Mouse (Mus musculus) liver, embryonic 13.5 days (tissue): ENCODE results near the gene Kcnj10. TPM values are rescaled to one million over a fixed set of nuclear protein-coding genes. Genes with fewer than 3 reads are reported as not detected.

Experiments
- ATAC-seq: fragments of 200-750 bp; cut with Nextera tagmentation; 2 replicates; pipeline ENCODE4 v1.8.0; 2017; ENCODE audit warnings: low read depth, mild to moderate bottlenecking, moderate number of reproducible peaks, moderate library complexity
- DNase-seq: peaks from one replicate; pipeline ENCODE4 v3.0.0; 2022
- H3K27ac ChIP-seq: fragments of 300-500 bp; sonication (generic); 2 replicates; pipeline ENCODE4 v1.5.1; 2015; ENCODE audit warnings: moderate library complexity, mild to moderate bottlenecking, inconsistent platforms
- H3K27me3 ChIP-seq: fragments of 300-500 bp; sonication (generic); 2 replicates; pipeline ENCODE4 v1.6.1; 2015; ENCODE audit warnings: mild to moderate bottlenecking, inconsistent platforms
- H3K36me3 ChIP-seq: fragments of 300-500 bp; sonication (generic); 2 replicates; pipeline ENCODE4 v1.6.1; 2015; ENCODE audit warnings: mild to moderate bottlenecking, inconsistent platforms
- H3K4me1 ChIP-seq: fragments of 300-500 bp; sonication (generic); replicated peaks from 2 replicates; pipeline ENCODE4 v1.6.1; 2015; ENCODE audit warnings: inconsistent platforms
- H3K4me2 ChIP-seq: fragments of 300-500 bp; sonication (generic); 2 replicates; pipeline ENCODE4 v1.6.1; 2015; ENCODE audit warnings: inconsistent platforms, mild to moderate bottlenecking, moderate library complexity
- H3K4me3 ChIP-seq: fragments of 300-500 bp; sonication (generic); replicated peaks from 2 replicates; pipeline ENCODE4 v1.5.1; 2015; ENCODE audit warnings: mild to moderate bottlenecking, inconsistent platforms
- H3K9ac ChIP-seq: fragments of 300-500 bp; sonication (generic); 2 replicates; pipeline ENCODE4 v1.6.1; 2015; ENCODE audit warnings: mild to moderate bottlenecking, inconsistent platforms
- H3K9me3 ChIP-seq: fragments of 300-500 bp; sonication (generic); replicated peaks from 2 replicates; pipeline ENCODE4 v1.6.1; 2016; ENCODE audit warnings: inconsistent platforms
- WGBS: fragments of 180-500 bp; shearing (Covaris S2); methylation state at CpG from one replicate; pipeline ENCODE4 v1.1.7; 2015; ENCODE audit not compliant: insufficient replicate concordance; 5-methylcytosine and 5-hydroxymethylcytosine counted together
- polyA plus RNA-seq: library from polyadenylated mRNA; unstranded; fragments of >200 nt; fragmentation: Nextera tagmentation; extraction: Ambion mirVana; gene quantifications from 2 replicates; pipeline ENCODE4 v1.2.1, GENCODE M21; 2015

Gene Kcnj10
- 0.03 and 0.07 TPM in 2 replicates for polyA plus RNA-seq

GRCm38 (mm10) chr1:172340729-172341321, at the start of gene Kcnj10:
TSS of gene Kcnj10 (plus strand) at chr1:172341210.
- DNase-seq (peak; percentile 52), ATAC-seq (peak; percentile 82)
- H3K4me2 ChIP-seq = peak within 1 kb of the TSS; percentile 69
- H3K9me3 ChIP-seq = no peaks in the 10 kb centered on the region
- H3K9ac ChIP-seq = 0 out of 2 replicates have a peak within 1 kb of the TSS, but pooled peaks have one; percentile 22
- H3K4me3 ChIP-seq = peak within 1 kb of the TSS; percentile 48
- no peaks in the 10 kb centered on the region for H3K36me3 ChIP-seq
- H3K27ac ChIP-seq = no peak within 1 kb of the TSS
- peaks cover 12% of the 10 kb centered on the region for H3K4me1 ChIP-seq
- peaks cover 76% of the 10 kb centered on the region for H3K27me3 ChIP-seq
- 2% methylated on average over 38 of the region's 38 CpGs for WGBS

GRCm38 (mm10) chr1:172292880-172293279, 48.1 kb upstream of the Kcnj10 start:
- peaks cover 34% of the 10 kb centered on the region for H3K27me3 ChIP-seq
- H3K4me1 ChIP-seq = no peaks in the 10 kb centered on the region; the same call in 1 of the 2 replicates
- no peaks in the 10 kb centered on the region for H3K36me3 ChIP-seq
- 78% methylated on average over 2 of the region's 2 CpGs for WGBS
- H3K9me3 ChIP-seq = no peaks in the 10 kb centered on the region
- H3K4me2 ChIP-seq = no peak overlapping the region
- no peak overlapping the region for H3K4me3 ChIP-seq
- no peak for ATAC-seq
- no peak overlapping the region for H3K27ac ChIP-seq
- no peak overlapping the region for H3K9ac ChIP-seq
- DNase-seq = no peak

DNA sequence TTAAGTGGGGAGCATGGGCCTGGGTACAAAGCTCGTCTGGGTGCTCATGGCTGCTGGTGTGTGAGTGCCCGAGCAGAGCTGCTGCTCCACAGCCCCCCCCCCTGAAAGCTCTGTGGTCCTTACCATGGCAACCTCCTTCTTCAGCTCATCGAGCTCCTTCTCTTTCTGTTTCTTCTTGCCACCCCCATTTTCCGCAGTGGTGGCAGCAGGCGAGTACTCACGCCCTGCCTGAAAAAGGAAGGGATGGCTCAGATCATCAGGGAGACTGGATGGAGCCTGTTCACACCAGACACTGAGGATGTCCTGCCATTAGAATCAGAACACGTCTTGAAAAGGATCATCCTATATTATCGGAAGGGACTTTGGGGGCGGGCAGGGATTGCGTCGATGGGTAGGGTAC, 47.6 kb upstream of the Kcnj10 start:
- ATAC-seq (no peak), DNase-seq (no peak)
- Histone ChIP-seq H3K27ac (no peak overlapping the region), H3K9me3 (no peaks in the 10 kb centered on the region), H3K4me2 (no peak overlapping the region), H3K36me3 (no peaks in the 10 kb centered on the region), H3K4me3 (no peak overlapping the region), H3K4me1 (no peaks in the 10 kb centered on the region; the same call in 1 of the 2 replicates), H3K27me3 (peaks cover 40% of the 10 kb centered on the region), H3K9ac (no peak overlapping the region)
- WGBS = 76% methylated on average over 11 of the region's 11 CpGs

- no peak overlapping the region for H3K4me3 ChIP-seq
- no peak for DNase-seq
- H3K27ac ChIP-seq = no peak overlapping the region
- WGBS = 52% methylated on average over 4 of the region's 4 CpGs
- peaks cover 63% of the 10 kb centered on the region for H3K27me3 ChIP-seq
- H3K9ac ChIP-seq = no peak overlapping the region
- H3K4me2 ChIP-seq = no peak overlapping the region
- H3K9me3 ChIP-seq = no peaks in the 10 kb centered on the region
- no peak for ATAC-seq
- no peaks in the 10 kb centered on the region for H3K4me1 ChIP-seq
- H3K36me3 ChIP-seq = no peaks in the 10 kb centered on the region
Observed at GRCm38 (mm10) chr1:172295751-172296197, 45.2 kb upstream of the Kcnj10 start.

DNA sequence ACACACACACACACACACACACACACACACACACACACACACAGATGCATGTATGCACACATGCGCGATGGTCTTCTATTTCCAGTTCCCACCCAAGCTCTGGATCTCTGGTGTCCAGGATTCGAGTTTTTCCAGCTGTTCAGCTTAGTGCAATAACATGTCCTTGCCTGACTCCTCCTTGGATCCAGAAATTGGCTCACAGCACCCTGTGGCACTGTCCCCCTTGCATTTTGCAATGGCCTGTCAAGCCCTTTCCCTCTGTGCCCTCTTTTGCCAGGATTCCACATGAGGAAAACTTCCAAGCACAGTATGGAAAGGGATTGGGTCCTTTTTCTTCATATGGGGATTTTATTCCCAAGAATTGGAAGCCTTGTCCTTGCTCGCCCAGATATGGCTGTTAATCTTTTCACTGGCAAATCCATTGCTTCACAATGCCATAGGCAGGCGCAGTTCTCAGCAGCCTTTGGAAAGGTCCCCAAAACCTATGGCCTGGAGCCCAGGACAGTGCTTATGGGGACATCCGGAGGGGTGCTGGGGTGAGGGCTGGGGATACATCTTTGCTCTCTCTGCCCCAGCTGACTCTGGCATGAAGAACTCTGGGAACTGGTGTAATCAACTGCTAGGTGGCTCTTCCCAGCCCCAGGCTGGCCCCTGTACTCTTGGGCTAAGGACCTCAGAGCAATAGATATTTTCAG, 44.0 kb upstream of the Kcnj10 start:
- ATAC-seq (no peak), DNase-seq (no peak)
- Histone ChIP-seq H3K27me3 (peaks cover 71% of the 10 kb centered on the region), H3K4me3 (no peak overlapping the region), H3K27ac (no peak overlapping the region), H3K9ac (no peak overlapping the region), H3K4me1 (no peaks in the 10 kb centered on the region), H3K36me3 (no peaks in the 10 kb centered on the region), H3K9me3 (no peaks in the 10 kb centered on the region), H3K4me2 (no peak overlapping the region)
- WGBS = 70% methylated on average over 6 of the region's 6 CpGs

DNA sequence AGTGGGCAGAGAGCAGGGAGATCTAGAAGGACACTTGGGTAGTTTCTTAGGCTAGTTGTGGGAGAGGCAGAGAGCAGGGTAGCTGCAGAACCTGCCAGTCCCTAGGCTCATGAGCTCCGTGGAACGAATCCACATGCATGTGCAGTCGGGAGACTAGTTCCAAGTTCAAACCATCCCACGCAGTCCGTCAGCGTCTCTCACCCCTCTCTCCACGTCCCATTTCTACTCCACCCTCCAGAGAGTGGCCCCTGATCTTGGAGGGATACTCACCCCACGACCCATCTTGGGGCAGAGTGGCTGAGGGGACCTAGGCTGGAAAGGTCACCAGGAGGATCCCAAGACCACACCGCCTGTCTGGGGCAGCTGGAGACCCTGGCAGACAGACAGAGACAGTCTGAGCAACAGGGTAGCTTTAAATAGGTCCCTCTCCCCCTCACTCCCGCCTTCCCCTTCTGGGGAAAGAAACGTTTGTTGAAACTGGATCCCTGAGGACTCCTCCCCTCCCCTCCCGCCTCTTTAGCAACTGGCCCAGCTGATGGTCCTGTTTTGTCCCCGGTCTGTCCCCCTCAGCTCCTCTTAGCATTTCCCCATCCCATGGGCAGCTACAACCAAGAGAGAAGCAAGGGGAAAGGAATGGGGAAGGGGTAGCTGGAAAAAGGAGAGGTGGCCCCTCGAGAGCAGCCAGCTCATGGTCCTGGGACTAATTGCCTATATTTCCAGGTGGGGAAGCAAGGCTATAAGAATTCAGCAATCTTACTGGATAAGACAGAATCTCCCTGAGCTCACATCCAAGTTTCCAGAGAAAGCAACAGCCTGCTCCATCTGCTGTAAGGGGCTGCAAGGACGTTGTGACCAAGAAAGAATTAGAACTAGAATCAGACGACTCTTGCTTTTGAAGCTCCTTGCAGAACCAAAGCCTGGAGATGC, 43.1 kb upstream of the Kcnj10 start, which contains the start of gene Atp1a2:
TSS of gene Atp1a2 (minus strand) at position 454 of the 927 bp plus-strand sequence.
- no peak for ATAC-seq
- no peaks in the 10 kb centered on the region for H3K9me3 ChIP-seq
- 12% methylated on average over 16 of the region's 16 CpGs for WGBS
- no peak within 1 kb of the TSS for H3K4me3 ChIP-seq
- H3K4me2 ChIP-seq = no peak within 1 kb of the TSS
- H3K9ac ChIP-seq = no peak within 1 kb of the TSS
- peaks cover 7% of the 10 kb centered on the region for H3K4me1 ChIP-seq
- no peak within 1 kb of the TSS for H3K27ac ChIP-seq
- no peaks in the 10 kb centered on the region for H3K36me3 ChIP-seq
- no peak for DNase-seq
- peaks cover 79% of the 10 kb centered on the region for H3K27me3 ChIP-seq

GRCm38 (mm10) chr1:172299528-172299927, 41.5 kb upstream of the Kcnj10 start:
- no peak overlapping the region for H3K9ac ChIP-seq
- H3K27me3 ChIP-seq = peaks cover 84% of the 10 kb centered on the region
- H3K4me2 ChIP-seq = no peak overlapping the region
- WGBS = 65% methylated on average over 7 of the region's 7 CpGs
- DNase-seq (no peak), ATAC-seq (no peak)
- H3K36me3 ChIP-seq = no peaks in the 10 kb centered on the region
- no peak overlapping the region for H3K27ac ChIP-seq
- peaks cover 24% of the 10 kb centered on the region for H3K4me1 ChIP-seq
- no peak overlapping the region for H3K4me3 ChIP-seq
- no peaks in the 10 kb centered on the region for H3K9me3 ChIP-seq

DNA sequence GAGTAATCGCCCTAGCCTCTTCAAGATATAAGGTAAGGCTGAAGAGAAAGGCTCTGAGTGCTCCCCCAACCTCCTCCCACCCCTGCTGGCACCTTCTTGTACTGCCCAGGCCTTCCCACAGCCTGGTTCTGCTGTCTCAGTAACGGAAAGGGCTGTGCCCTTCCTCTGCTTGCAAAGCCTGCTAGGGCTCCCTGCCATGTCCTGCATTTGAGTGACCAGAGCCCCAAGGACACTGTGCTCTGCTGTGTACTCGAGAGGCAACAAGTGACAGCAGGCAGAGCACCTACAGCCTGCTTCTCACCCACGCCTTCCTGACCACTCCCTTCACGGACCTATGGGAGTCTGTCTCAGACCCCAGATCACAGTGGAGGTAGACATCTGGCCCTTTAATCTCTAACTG, 40.8 kb upstream of the Kcnj10 start:
- H3K27me3 ChIP-seq = peaks cover 83% of the 10 kb centered on the region
- no peak overlapping the region for H3K27ac ChIP-seq
- no peak overlapping the region for H3K4me3 ChIP-seq
- no peak overlapping the region for H3K4me2 ChIP-seq
- no peak for ATAC-seq
- no peak overlapping the region for H3K9ac ChIP-seq
- WGBS = 57% methylated on average over 5 of the region's 5 CpGs
- H3K36me3 ChIP-seq = no peaks in the 10 kb centered on the region
- no peak for DNase-seq
- H3K4me1 ChIP-seq = peaks cover 31% of the 10 kb centered on the region
- H3K9me3 ChIP-seq = no peaks in the 10 kb centered on the region

DNA sequence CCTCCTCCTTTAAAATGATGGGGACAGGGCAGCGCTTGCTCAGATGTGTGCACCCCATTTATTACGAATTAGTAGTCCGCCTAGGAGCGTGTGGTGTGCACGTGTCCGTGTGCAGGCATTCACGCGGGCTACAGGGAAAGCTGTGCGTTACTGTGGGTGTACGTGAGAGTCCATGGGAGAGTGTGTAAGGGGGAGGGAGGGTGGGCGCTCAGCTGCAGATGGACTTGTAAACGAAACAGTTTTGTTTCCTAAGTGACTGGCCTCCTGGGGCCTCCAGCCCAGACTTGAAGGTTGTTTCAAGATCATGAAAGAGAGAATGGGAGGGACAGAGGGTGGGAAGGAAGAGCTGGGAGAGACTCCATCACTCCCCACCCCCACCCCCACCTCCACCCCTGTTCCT, 39.8 kb upstream of the Kcnj10 start:
- Histone ChIP-seq H3K27me3 (peaks cover 73% of the 10 kb centered on the region), H3K9ac (no peak overlapping the region), H3K9me3 (no peaks in the 10 kb centered on the region), H3K36me3 (no peaks in the 10 kb centered on the region), H3K27ac (no peak overlapping the region), H3K4me3 (no peak overlapping the region), H3K4me1 (peaks cover 40% of the 10 kb centered on the region), H3K4me2 (no peak overlapping the region)
- 65% methylated on average over 12 of the region's 12 CpGs for WGBS
- ATAC-seq (no peak), DNase-seq (no peak)

DNA sequence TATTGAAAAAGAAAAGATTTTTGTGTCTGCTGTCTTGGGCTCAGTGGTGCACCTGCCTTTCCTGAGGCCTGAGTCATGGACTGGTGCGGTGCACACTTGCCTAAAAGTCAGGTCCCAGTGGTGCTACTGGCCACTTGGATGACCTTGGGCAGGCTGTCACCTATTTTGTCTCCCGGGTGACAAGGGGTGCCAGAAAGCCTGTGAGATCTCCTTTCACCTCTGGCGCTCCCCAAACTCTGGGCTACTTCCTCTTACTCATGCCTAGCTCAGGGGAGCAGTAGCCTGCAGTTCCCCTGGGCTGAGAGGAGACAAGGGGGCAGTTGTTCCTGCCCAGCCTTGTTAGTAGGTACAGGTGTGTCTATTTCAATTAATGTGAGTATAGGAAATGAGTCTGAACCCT, 38.7 kb upstream of the Kcnj10 start:
- 38% methylated on average over 3 of the region's 3 CpGs for WGBS
- DNase-seq (no peak), ATAC-seq (no peak)
- Histone ChIP-seq H3K4me3 (no peak overlapping the region), H3K4me1 (peaks cover 41% of the 10 kb centered on the region), H3K36me3 (no peaks in the 10 kb centered on the region), H3K9me3 (no peaks in the 10 kb centered on the region), H3K27ac (no peak overlapping the region), H3K9ac (no peak overlapping the region), H3K4me2 (no peak overlapping the region), H3K27me3 (peaks cover 62% of the 10 kb centered on the region)

GRCm38 (mm10) chr1:172302851-172303250, 38.2 kb upstream of the Kcnj10 start:
- peaks cover 56% of the 10 kb centered on the region for H3K27me3 ChIP-seq
- H3K4me2 ChIP-seq = no peak overlapping the region
- H3K4me3 ChIP-seq = no peak overlapping the region
- H3K9ac ChIP-seq = no peak overlapping the region
- peaks cover 41% of the 10 kb centered on the region for H3K4me1 ChIP-seq
- H3K9me3 ChIP-seq = no peaks in the 10 kb centered on the region
- DNase-seq = no peak
- no peak for ATAC-seq
- H3K27ac ChIP-seq = no peak overlapping the region
- 23% methylated on average over 6 of the region's 6 CpGs for WGBS
- H3K36me3 ChIP-seq = no peaks in the 10 kb centered on the region
